Mouse (Mus musculus) testis, adult 10 weeks (tissue): ENCODE results near the gene Gm10842. TPM values are rescaled to one million over a fixed set of nuclear protein-coding genes. Genes with fewer than 3 reads are reported as not detected.

Source experiments
- polyA plus RNA-seq: library from polyadenylated mRNA; stranded (reverse); fragments of 350-450 nt; fragmentation: Illumina TruSeq; extraction: RNeasy Lipid Tissue Mini Kit (QIAGEN cat#74804); gene quantifications from one replicate; pipeline ENCODE4 v1.2.3, GENCODE M21; 2014; ENCODE audit warnings: low read depth, low replicate concordance

Gm10842 gene
- polyA plus RNA-seq, result not detected

GRCm38 (mm10) chr11:105146593-105146992, at the start of gene Gm10842:
Gm10842 (plus strand) TSS chr11:105146893.

GRCm38 (mm10) chr11:105125735-105126519, 20.8 kb upstream of the Gm10842 start, which contains the start of gene Mettl2:
Mettl2 (plus strand) TSS chr11:105126425.

GRCm38 (mm10) chr11:105178516-105178915, 31.8 kb downstream of the Gm10842 start, which contains the start of gene Tlk2:
Tlk2 (plus strand) TSS chr11:105178807.

Other genes starting within 250 kb of the Gm10842 start
- 494 TPM for gene Efcab3, start 83.3 kb upstream of the Gm10842 start, polyA plus RNA-seq
- gene Mettl2, start 20.5 kb upstream of the Gm10842 start, polyA plus RNA-seq, result 18.0 TPM
- 362 TPM for gene Tlk2, start 31.9 kb downstream of the Gm10842 start, polyA plus RNA-seq
- 0.06 TPM for gene Mrc2, start 145.8 kb downstream of the Gm10842 start, polyA plus RNA-seq